Mouse (Mus musculus) adrenal gland (tissue): Measurements from ENCODE around the gene Grhl3.
"Not testable (repeated sequence)": the region's sequence is repeated elsewhere in the genome, so short reads cannot be mapped to it uniquely, and the experiment has no call there.

Source experiments
- intact Hi-C: fragments of 180-260 bp; cut with DNase I; formaldehyde crosslinking; loops from one replicate; pipeline ENCODE4 v1.15.1; 2025
- long read RNA-seq, 2 experiments: library from polyadenylated mRNA; unstranded; transcript quantifications; one replicate each; pipeline ENCODE4 v2.0.0; 2020; ENCODE audit warnings: borderline replicate concordance in 1 of 2; ENCODE audit not compliant: insufficient replicate concordance in 1 of 2

Gene Grhl3
- long read RNA-seq, experiment 1 = 0 reads
- long read RNA-seq, experiment 2 = 0 reads

DNA sequence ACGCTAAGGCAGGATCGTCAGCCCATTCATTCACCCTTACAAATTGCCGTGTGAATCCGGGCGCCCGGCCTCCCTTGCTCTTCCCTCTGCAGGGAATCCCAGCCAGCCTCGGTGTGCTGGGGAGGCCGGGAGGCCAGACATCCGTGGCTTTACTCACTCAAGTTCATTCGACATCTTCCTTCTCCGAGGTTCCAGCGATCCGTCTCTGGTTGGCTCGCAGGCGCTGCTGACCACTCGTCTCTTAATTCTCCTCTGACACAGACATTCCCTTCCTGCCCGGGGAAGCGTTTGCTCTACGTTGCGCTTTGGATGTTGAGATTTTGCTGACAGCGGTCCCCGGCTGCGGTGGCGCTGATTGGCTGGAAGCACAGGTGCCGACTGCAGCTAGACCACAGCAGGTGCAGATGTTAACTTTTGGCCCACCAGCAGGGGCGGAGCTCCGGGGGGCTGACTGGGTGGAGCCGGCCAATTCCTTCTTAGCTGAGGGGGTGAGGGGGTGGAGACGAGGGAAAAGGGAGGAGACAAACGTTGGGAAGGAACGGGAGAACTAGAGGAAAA is at the start of gene Grhl3:
Gene Grhl3 (minus strand): TSS at position 380 of the 558 bp plus-strand sequence.
- intact Hi-C loops = no loop called here

DNA sequence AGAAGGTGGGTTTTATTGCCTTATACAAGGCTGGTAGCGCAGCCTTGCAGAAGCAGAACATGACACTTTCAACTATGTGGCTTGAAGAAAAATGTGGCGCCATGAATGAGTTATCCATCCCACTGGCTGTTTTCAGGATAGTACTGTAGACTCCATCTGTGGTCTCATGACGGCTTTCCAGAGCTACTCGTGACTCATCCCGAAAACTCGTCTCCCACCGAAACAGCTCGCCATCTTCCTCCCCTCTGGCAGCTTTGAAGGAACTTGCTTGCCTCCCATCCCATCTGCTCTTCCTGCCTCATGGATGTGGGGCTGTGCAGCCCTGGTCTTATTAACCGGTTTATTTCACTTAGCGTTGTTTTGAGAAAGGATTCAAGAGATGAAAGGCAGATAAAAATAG is 48.9 kb upstream of the Grhl3 start:
- intact Hi-C loops = no loop called here

DNA sequence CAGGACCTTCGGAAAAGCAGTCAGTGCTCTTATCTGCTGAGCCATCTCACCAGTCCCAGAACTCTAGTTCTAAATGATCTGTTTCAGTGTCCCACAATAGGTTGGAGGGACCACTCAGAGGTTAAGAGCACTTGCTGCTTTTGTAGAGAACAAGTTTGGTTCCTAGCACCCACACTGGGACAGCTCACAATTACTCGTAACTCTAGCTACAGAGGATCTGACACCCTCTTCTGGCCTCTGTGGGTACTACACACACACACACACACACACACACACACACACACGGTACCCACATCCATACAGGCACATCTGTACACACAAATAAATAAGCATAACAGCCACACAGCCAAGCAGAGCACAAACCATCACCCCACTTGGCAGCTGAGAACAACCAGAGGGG is 47.0 kb upstream of the Grhl3 start:
- intact Hi-C loops = no loop called here

DNA sequence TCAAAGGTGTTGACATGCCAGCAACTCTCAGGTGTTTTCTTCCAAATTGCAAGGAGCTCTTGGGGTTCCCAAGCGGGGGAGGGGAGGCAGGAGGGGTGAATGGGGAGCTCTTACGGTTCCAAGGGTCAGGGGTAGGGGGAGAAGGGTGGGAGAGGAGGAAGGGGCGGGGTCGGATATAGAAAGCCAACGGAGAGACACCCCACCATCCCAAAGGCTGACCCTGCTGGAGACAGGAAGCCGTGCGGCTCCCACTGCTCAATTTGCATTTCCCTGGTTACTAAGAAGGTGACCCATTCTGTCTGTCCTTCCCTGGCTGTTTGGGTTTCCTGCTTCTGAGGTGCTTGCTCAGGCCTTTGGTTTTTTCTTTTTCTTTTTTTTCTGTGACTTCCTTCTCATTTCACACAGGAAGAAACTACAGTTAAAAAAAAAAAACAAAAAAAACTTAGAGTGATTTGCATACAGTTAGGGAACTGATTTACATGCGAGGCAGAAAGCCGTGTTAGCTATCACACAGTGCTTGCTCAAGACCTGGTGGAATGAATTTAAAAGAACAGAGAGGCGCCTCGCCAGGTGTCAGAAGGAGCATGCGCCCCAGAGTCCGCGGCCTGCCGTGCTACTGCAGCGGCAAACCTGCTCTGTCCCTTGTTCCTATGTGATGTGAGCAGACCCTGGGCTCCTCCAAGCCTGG is 44.5 kb upstream of the Grhl3 start:
- intact Hi-C loops = no loop called here

DNA sequence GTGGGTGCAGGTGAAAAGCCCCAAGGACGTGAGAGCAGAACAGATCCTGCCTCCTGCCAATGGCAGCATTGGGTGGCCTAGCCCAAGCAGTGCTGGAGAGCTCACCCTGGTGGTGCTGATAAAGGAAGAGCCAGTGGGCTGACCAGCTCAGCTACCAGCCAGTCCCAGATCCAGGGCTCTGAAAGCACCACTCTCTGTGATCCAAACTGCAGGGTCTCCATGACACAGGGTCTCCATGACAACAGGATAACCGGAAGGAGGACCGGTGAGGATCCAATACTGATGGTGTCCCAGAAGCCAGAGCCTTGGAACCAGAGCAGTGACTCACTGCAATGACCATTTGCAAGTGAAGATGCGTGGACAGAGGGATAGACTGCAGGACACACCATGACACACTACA is 43.6 kb upstream of the Grhl3 start:
- intact Hi-C loops = no loop called here

DNA sequence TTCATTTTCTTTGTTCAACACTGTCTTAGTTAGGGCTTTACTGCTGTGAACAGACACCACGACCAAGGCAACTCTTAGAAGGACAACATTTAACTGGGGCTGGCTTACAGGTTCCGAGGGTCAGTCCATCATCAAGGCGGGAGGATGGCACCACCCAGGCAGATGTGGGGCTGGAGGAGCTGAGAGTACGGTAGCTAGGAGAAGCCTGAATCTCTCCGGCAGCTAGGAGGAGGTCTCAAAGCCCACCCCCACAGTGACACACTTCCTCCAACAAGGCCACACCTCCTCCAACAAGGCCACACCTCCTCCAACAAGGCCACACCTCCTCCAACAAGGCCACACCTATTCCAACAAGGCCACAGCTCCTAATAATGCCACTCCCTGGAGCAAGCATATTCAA is 41.9 kb upstream of the Grhl3 start:
- intact Hi-C loops = not testable (repeated sequence)

DNA sequence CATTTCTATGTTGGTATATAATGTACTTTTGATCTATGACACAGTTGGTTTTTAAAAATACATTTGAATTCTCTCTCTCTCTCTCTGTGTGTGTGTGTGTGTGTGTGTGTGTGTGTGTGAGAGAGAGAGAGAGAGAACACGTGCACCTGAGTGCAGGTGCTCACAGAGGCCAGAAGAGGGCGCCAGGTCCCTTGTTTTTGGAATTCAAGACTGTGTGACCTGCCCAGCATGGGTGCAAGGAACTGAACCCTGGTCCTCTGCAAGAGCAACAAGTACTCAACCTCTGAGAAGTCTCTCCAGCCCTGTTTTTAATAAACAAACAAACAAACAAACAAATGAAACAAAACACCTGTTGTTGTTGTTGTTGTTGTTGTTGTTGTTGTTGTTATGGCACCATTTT is 36.6 kb upstream of the Grhl3 start:
- intact Hi-C loops = no loop called here

DNA sequence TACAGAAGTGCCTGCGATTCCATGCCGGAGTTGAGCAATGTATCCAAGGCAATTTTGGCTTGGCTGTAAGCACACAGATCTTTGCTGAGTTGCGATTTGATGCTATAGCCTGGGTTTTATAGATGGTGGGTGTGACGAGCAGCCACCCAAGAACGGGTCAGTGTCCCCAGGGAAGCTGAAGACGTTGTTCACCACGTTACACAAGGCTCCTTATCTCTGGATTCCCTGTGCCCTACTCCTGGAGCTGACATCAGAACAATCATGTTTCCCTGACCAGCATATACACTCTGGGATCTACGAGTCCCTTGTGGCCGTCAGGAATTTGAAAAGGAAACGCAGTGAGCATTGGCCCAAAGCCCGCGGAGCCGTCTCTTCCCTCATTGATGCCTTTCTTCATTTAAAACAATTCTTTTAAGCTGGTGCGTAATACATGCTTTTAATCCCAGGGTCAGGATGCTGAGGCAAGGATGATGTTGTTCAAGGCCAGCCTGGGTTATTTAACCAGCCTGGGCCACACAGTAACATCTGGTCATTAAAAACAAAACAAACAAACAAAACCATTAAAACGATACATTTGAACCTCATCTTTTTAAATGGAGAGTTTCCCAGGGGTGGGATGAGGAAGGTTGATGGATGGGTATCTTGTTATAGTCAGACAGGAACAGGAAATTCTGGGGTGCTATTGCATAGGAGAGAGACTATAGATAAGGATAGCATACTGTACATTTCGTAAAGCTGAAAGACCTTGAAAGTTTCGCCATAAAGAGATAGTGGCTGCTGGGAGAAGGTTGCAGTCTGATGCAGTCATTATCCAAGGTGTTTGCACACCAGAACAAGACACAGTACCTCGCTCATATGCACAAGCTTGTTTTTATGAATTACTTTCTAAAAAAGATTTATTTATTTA is 34.8 kb upstream of the Grhl3 start:
- intact Hi-C loops = no loop called here

DNA sequence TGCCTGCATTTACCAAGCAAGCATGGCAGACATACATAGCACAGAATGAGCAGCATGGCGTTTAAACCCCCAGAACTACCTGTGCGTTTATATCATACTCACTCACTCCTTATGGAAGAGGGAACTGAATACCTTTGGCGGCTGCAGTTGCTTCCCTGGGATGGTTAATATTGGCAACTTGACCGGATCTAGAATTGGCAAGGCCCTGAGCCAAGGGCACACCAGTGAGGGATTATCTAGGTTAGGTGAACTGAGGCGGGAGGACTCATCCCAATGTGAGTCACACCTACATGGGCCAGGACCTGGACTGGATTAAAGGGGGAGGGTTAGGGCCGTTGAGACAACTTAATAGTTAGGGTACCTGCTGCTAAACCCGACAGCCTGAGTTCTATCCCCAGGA is 32.8 kb upstream of the Grhl3 start:
- intact Hi-C loops = no loop called here

DNA sequence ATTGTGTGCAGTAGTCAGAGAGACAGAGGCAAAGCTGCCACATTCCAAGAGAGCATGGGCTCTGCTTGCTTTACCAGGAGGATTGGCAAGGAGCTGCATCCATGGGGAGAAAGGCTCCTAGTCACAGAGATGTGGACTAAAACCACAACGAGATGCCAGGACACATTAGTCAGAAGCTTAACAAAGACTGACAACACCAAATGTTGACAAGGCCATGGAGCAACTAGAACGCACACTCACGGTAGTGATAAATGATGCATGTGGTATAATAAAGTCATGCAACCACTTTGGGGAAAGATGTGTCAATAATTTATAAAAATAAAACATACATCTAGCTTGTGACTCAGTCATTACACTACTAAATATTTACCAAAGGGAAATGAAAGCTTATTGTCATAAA is 28.1 kb upstream of the Grhl3 start:
- intact Hi-C loops = no loop called here

DNA sequence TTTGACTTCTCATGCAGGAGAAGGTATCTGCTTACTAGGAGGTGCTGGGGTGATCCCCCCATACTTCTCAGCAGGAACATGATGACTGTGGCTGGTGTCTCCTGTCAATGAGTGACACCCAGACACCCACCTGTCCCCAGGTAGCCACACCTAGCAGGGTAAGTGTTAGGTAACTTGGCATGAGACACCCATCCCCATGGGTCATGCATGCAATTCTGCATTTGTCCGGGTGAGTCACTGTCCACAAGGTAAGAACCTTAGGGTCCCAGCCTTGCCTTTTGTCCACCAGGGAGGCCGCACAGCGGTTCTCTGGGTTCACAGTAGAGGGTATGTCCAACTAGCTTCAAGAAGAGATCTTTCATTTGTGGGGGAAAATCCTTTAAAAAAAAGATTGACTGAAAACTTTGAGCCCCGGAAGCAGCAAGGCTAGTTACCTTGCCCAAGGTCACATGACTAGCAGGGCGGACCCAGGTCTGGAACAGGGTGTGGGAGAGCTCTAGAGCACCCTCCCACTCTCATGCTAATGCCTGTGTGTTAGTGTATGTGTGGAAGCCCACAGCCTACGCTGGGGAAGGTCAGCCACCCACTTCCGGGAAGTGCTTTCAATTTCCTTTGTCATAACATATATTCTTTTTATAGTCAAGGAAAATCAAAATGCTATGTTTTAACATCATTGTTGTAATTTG is 26.2 kb upstream of the Grhl3 start:
- intact Hi-C loops = no loop called here

DNA sequence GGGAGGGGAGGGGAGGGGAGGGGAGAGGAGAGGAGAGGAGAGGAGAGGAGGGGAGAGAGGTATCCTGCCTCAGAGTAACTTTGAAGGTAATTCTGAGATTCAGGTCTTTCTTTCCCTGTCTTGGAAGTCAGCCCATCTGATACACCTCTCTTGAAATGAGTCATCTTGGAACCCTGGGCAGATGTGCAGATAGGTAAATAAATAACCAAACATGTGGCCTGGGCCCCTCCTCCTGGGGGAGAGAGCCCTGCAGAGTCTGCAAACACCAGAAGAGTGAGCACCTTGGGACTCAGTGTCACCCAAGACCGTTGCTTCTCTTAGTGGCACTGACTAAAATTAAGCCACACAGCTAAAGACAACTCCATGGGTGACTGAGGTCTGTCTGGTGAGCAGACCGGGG is 25.6 kb upstream of the Grhl3 start:
- intact Hi-C loops = no loop called here

DNA sequence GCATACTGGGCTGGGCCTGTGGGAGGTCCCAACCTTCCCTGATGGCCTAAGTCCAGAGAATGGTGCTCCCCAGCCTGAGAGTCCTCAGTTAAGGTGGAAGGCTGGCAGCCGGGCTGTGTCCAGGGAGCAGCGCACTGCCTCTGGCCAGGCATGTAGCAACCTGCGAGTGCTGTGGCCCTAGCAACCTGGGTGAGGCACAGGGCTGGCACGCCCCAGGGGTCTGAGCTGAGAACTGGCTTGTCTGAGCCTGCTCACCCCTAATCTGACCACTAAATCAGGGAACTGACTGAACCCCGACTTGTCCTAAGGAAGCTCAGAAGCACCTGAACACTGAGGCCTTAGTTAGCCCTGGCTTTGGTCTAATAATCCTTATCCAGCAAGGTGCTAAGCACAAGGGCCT is 24.1 kb upstream of the Grhl3 start:
- intact Hi-C loops = no loop called here

DNA sequence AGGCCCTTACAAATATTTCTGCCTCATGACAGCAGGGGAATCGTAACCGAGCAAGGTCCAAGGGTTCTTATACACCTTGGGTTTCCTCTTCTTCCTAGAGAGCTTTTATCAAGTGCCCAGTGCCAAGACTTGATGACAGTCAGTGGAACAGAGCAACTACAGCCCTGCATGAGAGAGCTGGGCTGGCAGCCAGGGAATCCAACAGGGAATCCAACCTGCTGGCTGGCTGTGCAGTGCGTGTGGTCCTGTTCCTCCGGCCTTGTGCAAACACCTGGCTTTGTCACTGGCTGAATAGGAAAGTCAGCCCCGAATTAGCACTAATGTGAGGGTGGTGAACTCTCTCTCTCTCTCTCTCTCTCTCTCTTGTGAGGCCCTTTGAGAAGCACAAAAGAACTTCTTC is 22.5 kb upstream of the Grhl3 start:
- intact Hi-C loops = no loop called here

DNA sequence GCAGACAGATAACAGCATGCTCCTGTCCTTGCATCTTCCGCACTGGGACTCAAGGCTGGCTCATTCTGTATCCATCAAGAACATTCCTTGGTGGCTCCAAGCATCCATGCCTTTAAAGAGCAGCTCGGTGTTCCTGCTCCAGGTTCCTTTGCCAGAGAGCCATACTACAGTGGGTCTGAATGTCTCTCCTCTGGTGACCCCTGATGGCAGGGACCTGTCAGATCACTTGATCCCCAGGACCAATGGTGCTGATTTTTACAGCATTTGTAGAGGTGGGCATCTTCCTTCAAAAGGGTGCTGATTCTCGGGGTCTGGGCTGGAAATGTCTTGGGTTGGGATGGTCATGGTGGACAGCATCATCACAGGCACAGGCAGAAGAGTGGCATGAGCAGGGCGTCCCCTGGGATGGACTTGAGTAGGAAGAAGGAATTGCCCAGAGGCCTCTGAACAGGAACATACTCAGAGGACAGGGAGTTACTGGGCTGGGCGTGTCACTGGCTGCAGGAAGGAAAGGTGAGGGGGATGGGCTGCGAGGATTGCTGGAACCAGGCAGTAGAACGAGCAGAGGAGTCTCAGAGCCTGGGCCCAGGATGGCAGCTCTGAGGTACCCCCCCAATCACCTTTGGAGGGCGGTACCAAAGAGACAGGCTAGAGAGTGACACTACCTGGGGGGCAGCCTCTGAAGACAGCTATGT is 18.3 kb upstream of the Grhl3 start:
- intact Hi-C loops = no loop called here

DNA sequence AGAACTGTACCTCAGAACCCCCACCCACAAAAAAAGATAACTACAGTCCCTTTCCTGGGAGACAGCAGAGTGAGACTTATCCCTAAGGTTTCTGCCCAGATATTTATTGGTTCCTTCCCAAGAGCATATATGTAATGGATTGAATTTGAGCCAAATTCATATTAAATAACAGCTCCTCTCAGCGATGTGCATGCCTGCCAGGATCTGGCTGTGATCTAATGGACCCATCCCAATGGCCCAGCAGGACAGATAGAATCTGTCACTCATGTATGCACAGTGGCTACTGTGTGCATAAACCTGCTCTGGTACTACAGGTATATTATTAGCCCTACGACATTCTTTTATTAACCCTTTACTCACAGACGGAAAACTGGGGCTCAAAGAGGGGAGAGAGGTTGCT is 17.7 kb upstream of the Grhl3 start:
- intact Hi-C loops = no loop called here

DNA sequence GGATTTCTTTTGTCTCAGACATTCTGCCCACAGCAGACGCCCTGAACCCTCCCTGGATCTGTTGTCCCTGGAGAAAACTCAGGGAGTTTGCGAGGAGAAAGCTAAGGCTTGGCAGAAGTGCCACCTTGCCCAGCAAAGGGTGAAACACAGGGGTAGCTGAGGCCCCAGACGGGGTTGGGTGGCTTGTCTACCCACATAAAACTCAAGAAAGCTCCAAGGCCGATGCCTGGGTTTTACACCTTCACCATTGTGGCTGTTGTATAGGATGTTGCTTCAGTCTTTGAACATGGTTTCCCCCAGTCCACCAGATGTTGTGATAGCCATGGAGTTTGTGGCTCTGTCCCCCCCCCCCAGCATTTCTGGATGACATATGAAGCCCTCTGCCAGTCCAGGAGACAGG is 11.4 kb upstream of the Grhl3 start:
- intact Hi-C loops = no loop called here

DNA sequence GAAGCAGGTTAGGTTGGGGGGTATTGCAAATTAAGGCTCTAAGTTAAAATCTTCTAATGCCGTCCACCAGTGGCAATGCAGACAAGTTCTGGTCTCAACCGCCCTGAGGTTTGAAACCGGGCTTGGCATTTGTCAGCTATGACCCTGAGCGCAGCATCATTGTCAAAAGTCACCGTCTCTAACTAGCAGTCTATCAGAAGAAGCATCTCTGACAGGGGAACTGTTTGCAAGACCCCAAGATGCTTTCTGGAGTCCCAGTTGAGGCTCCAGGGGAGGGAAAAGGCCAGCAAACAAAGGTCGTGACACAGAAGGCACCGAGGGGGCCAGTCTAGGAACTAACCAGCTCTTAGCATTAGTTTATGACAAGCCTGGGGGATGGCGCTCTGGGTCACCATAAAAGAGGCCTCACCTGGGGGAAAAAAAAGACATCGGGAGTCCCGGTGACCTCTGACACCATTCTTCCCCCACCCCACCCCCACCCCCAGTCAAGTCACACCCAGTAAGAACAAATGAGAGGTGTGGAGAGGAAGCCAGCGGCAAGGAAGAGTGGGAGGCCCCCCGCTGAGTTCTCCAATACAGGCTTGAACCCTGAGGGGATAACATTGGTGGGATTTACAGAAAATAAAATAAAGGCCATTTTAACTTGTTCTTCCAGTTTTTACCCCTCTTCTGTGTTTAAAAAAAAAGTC is 7.9 kb upstream of the Grhl3 start:
- intact Hi-C loops = no loop called here

DNA sequence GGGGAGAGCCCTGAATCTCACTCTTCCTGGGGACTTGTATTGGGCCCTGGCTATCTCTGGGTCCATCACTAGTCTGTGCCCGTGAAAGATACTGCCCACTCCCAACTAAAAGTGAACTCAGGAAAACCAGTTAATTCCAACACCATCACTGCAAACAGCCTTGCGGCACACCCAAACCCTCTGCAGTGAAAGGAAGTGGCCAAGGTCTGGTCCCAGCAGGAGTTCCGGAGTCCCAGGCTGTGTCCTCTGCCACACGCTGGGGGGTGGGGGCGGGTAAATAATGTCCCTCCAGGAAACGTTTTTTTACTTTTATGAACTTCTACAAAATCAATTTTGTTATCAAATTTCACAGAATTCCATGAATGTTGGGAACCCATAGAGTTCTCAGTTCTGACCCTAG is 6.3 kb upstream of the Grhl3 start:
- intact Hi-C loops = loop anchor here (5.0 kb wide), 1 partner anchor 88 kb away; no protein-coding TSS in a partner anchor

DNA sequence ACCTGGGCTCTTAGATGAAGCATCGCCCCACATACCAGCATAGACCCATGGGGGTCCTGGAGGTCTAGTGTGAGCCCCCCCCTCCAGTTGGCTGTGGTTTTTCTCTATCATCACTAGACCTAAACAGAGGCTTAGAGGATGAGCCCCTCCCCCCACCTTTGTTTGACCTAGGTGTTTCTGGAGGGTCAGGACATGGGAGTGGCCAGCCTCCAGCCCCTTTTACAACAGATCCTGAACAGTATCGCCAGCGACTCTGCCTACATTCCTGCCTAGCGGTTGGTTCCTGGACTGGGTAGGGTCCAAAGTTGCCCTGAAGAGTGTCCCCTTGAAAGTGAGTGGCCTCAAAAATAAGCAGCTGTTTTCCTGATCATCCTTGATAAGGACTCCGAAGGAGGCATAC is 5.1 kb upstream of the Grhl3 start:
- intact Hi-C loops = loop anchor here (5.0 kb wide), 1 partner anchor 89 kb away; no protein-coding TSS in a partner anchor
